Mouse (Mus musculus) midbrain, embryonic 12.5 days (tissue): Measurements from ENCODE around the gene Dnajc1. TPM values are rescaled to one million over a fixed set of nuclear protein-coding genes. Genes with fewer than 3 reads are reported as not detected.
A peak's percentile ranks its signal among the peaks of the same experiment; 100 is the strongest.

ENCODE experiments used
- ATAC-seq: fragments of 200-750 bp; cut with Nextera tagmentation; 2 replicates; pipeline ENCODE4 v1.8.0; 2017; ENCODE audit warnings: low read depth, moderate TSS enrichment, moderate library complexity; ENCODE audit not compliant: low FRiP score
- H3K27ac ChIP-seq: fragments of 300-500 bp; sonication (generic); replicated peaks from 2 replicates; pipeline ENCODE4 v1.5.1; 2016; ENCODE audit warnings: mild to moderate bottlenecking
- H3K27me3 ChIP-seq: fragments of 300-500 bp; sonication (generic); 2 replicates; pipeline ENCODE4 v1.6.1; 2016; ENCODE audit warnings: mild to moderate bottlenecking
- H3K36me3 ChIP-seq: fragments of 300-500 bp; sonication (generic); 2 replicates; pipeline ENCODE4 v1.6.1; 2016
- H3K4me1 ChIP-seq: fragments of 300-500 bp; sonication (generic); 2 replicates; pipeline ENCODE4 v1.6.1; 2016
- H3K4me2 ChIP-seq: fragments of 300-500 bp; sonication (generic); replicated peaks from 2 replicates; pipeline ENCODE4 v1.6.1; 2016; ENCODE audit warnings: mild to moderate bottlenecking, moderate library complexity
- H3K4me3 ChIP-seq: fragments of 300-500 bp; sonication (generic); 2 replicates; pipeline ENCODE4 v1.5.1; 2016; ENCODE audit warnings: mild to moderate bottlenecking
- H3K9ac ChIP-seq: fragments of 300-500 bp; sonication (generic); replicated peaks from 2 replicates; pipeline ENCODE4 v1.6.1; 2016; ENCODE audit warnings: mild to moderate bottlenecking, moderate library complexity
- H3K9me3 ChIP-seq: fragments of 300-500 bp; sonication (generic); 2 replicates; pipeline ENCODE4 v1.6.1; 2016; ENCODE audit warnings: mild to moderate bottlenecking
- WGBS: fragments of 180-500 bp; shearing (Covaris S2); methylation state at CpG from one replicate; pipeline ENCODE4 v1.1.7; 2016; 5-methylcytosine and 5-hydroxymethylcytosine counted together
- polyA plus RNA-seq: library from polyadenylated mRNA; unstranded; fragments of >200 nt; fragmentation: Nextera tagmentation; extraction: Ambion mirVana; gene quantifications from 2 replicates; pipeline ENCODE4 v1.2.1, GENCODE M21; 2016

The Dnajc1 gene
- polyA plus RNA-seq, 1 experiment from 2014 or later = 33.3 TPM

GRCm38 (mm10) chr2:18264579-18264978 lies 128.1 kb downstream of the Dnajc1 start:
- ATAC-seq = no peak
- 77% methylated on average over 3 of the region's 3 CpGs for WGBS
- H3K36me3 ChIP-seq = no peaks in the 10 kb centered on the region
- H3K4me1 ChIP-seq = no peaks in the 10 kb centered on the region
- H3K9ac ChIP-seq = no peak overlapping the region
- no peak overlapping the region for H3K4me2 ChIP-seq
- H3K27ac ChIP-seq = no peak overlapping the region
- no peaks in the 10 kb centered on the region for H3K9me3 ChIP-seq
- H3K4me3 ChIP-seq = no peak overlapping the region
- H3K27me3 ChIP-seq = no peaks in the 10 kb centered on the region

GRCm38 (mm10) chr2:18262298-18262697 lies 130.3 kb downstream of the Dnajc1 start:
- ATAC-seq = no peak
- Histone ChIP-seq H3K27me3 (no peaks in the 10 kb centered on the region), H3K4me1 (no peaks in the 10 kb centered on the region), H3K9me3 (no peaks in the 10 kb centered on the region), H3K36me3 (no peaks in the 10 kb centered on the region), H3K4me3 (no peak overlapping the region), H3K9ac (no peak overlapping the region), H3K4me2 (no peak overlapping the region), H3K27ac (no peak overlapping the region)
- WGBS = 51% methylated on average over 1 of the region's 1 CpGs

- H3K9me3 ChIP-seq = no peaks in the 10 kb centered on the region
- H3K4me1 ChIP-seq = no peaks in the 10 kb centered on the region
- H3K4me2 ChIP-seq = no peak overlapping the region
- WGBS = 87% methylated on average over 3 of the region's 3 CpGs
- peaks cover 11% of the 10 kb centered on the region for H3K36me3 ChIP-seq
- H3K27ac ChIP-seq = no peak overlapping the region
- ATAC-seq = no peak
- no peak overlapping the region for H3K4me3 ChIP-seq
- H3K9ac ChIP-seq = no peak overlapping the region
- H3K27me3 ChIP-seq = no peaks in the 10 kb centered on the region
Observed at GRCm38 (mm10) chr2:18249224-18249623, 143.4 kb downstream of the Dnajc1 start.

GRCm38 (mm10) chr2:18235524-18235923 lies 157.1 kb downstream of the Dnajc1 start:
- ATAC-seq = no peak
- Histone ChIP-seq H3K36me3 (no peaks in the 10 kb centered on the region), H3K27me3 (no peaks in the 10 kb centered on the region), H3K4me3 (no peak overlapping the region), H3K9me3 (no peaks in the 10 kb centered on the region), H3K4me2 (no peak overlapping the region), H3K9ac (no peak overlapping the region), H3K27ac (no peak overlapping the region), H3K4me1 (peaks cover 14% of the 10 kb centered on the region)
- WGBS = 94% methylated on average over 5 of the region's 5 CpGs

- Histone ChIP-seq H3K36me3 (no peaks in the 10 kb centered on the region), H3K9me3 (no peaks in the 10 kb centered on the region), H3K9ac (no peak overlapping the region), H3K4me3 (no peak overlapping the region), H3K4me1 (peaks cover 18% of the 10 kb centered on the region), H3K4me2 (0 out of 2 replicates have a peak overlapping the region, but pooled peaks have one; percentile 6), H3K27me3 (no peaks in the 10 kb centered on the region), H3K27ac (peak overlapping the region; percentile 42)
- ATAC-seq = peak; percentile 93
- WGBS = 3% methylated on average over 5 of the region's 5 CpGs
Observed at GRCm38 (mm10) chr2:18232883-18233567, 159.6 kb downstream of the Dnajc1 start.

GRCm38 (mm10) chr2:18231143-18231542 lies 161.5 kb downstream of the Dnajc1 start:
- Histone ChIP-seq H3K36me3 (no peaks in the 10 kb centered on the region), H3K9me3 (no peaks in the 10 kb centered on the region), H3K9ac (no peak overlapping the region), H3K4me2 (no peak overlapping the region), H3K4me3 (no peak overlapping the region), H3K27ac (no peak overlapping the region), H3K27me3 (no peaks in the 10 kb centered on the region), H3K4me1 (peaks cover 18% of the 10 kb centered on the region)
- 53% methylated on average over 4 of the region's 4 CpGs for WGBS
- no peak for ATAC-seq

GRCm38 (mm10) chr2:18229279-18229678 lies 163.4 kb downstream of the Dnajc1 start:
- Histone ChIP-seq H3K4me3 (no peak overlapping the region), H3K27ac (no peak overlapping the region), H3K4me1 (peaks cover 16% of the 10 kb centered on the region), H3K9me3 (no peaks in the 10 kb centered on the region), H3K27me3 (no peaks in the 10 kb centered on the region), H3K9ac (no peak overlapping the region), H3K36me3 (no peaks in the 10 kb centered on the region), H3K4me2 (no peak overlapping the region)
- 23% methylated on average over 2 of the region's 2 CpGs for WGBS
- ATAC-seq = no peak

- WGBS = 66% methylated on average over 8 of the region's 8 CpGs
- Histone ChIP-seq H3K4me3 (no peak overlapping the region), H3K9me3 (no peaks in the 10 kb centered on the region), H3K9ac (no peak overlapping the region), H3K4me1 (peaks cover 11% of the 10 kb centered on the region), H3K36me3 (no peaks in the 10 kb centered on the region), H3K4me2 (no peak overlapping the region), H3K27me3 (no peaks in the 10 kb centered on the region), H3K27ac (no peak overlapping the region)
- no peak for ATAC-seq
Observed at GRCm38 (mm10) chr2:18228486-18229062, 164.1 kb downstream of the Dnajc1 start.

- Histone ChIP-seq H3K9me3 (no peaks in the 10 kb centered on the region), H3K36me3 (peaks cover 31% of the 10 kb centered on the region), H3K9ac (no peak overlapping the region), H3K4me1 (no peaks in the 10 kb centered on the region), H3K27ac (no peak overlapping the region), H3K27me3 (no peaks in the 10 kb centered on the region), H3K4me3 (no peak overlapping the region), H3K4me2 (no peak overlapping the region)
- no peak for ATAC-seq
- 81% methylated on average over 13 of the region's 13 CpGs for WGBS
Observed at GRCm38 (mm10) chr2:18219569-18219968, 173.1 kb downstream of the Dnajc1 start.

GRCm38 (mm10) chr2:18219136-18219535 lies 173.5 kb downstream of the Dnajc1 start:
- no peaks in the 10 kb centered on the region for H3K9me3 ChIP-seq
- no peaks in the 10 kb centered on the region for H3K4me1 ChIP-seq
- no peak for ATAC-seq
- no peak overlapping the region for H3K4me2 ChIP-seq
- H3K36me3 ChIP-seq = peaks cover 35% of the 10 kb centered on the region
- 83% methylated on average over 8 of the region's 8 CpGs for WGBS
- H3K4me3 ChIP-seq = no peak overlapping the region
- H3K27ac ChIP-seq = no peak overlapping the region
- H3K27me3 ChIP-seq = no peaks in the 10 kb centered on the region
- H3K9ac ChIP-seq = no peak overlapping the region

GRCm38 (mm10) chr2:18218500-18218899 lies 174.1 kb downstream of the Dnajc1 start:
- no peaks in the 10 kb centered on the region for H3K9me3 ChIP-seq
- H3K36me3 ChIP-seq = peaks cover 40% of the 10 kb centered on the region
- WGBS = 77% methylated on average over 5 of the region's 5 CpGs
- H3K27me3 ChIP-seq = no peaks in the 10 kb centered on the region
- H3K4me1 ChIP-seq = no peaks in the 10 kb centered on the region
- H3K4me2 ChIP-seq = no peak overlapping the region
- H3K27ac ChIP-seq = no peak overlapping the region
- no peak overlapping the region for H3K9ac ChIP-seq
- ATAC-seq = no peak
- H3K4me3 ChIP-seq = no peak overlapping the region

GRCm38 (mm10) chr2:18217867-18218266 lies 174.8 kb downstream of the Dnajc1 start:
- Histone ChIP-seq H3K9me3 (no peaks in the 10 kb centered on the region), H3K27ac (no peak overlapping the region), H3K4me2 (no peak overlapping the region), H3K4me1 (no peaks in the 10 kb centered on the region), H3K36me3 (peaks cover 46% of the 10 kb centered on the region), H3K4me3 (no peak overlapping the region), H3K9ac (no peak overlapping the region), H3K27me3 (no peaks in the 10 kb centered on the region)
- WGBS = 66% methylated on average over 3 of the region's 3 CpGs
- 0 out of 2 replicates have a peak, but pooled peaks have one; percentile 10 for ATAC-seq
